Mouse (Mus musculus) heart, postnatal 0 days (tissue): Measurements from ENCODE around the gene Neu1.

ENCODE experiments used
- CTCF ChIP-seq: IDR thresholded peaks from 2 replicates; pipeline ENCODE4 v1.5.1; 2016; ENCODE audit warnings: antibody characterized with exemption, control low read depth, low read depth
- EP300 ChIP-seq: IDR thresholded peaks from 2 replicates; pipeline ENCODE4 v1.6.1; 2016; ENCODE audit warnings: antibody characterized with exemption, low read depth

- TF ChIP-seq CTCF (peak; percentile 43), EP300 (no peak)
Measured at GRCm38 (mm10) chr17:34947606-34948005, 16.6 kb downstream of the Neu1 start.
